Mouse (Mus musculus): ENCODE results near the gene Psmd6. TPM values are rescaled to one million over a fixed set of nuclear protein-coding genes. Genes with fewer than 3 reads are reported as not detected.
A peak's percentile ranks its signal among the peaks of the same experiment; 100 is the strongest.

Psmd6 gene
- polyA plus RNA-seq, 1 experiment from 2014 or later: 168 TPM

- DNase-seq (ENCODE audit: low spot score) (no peak), ATAC-seq (ENCODE audit: low FRiP score, low TSS enrichment) (no peak)
- 84% methylated on average over 4 of the region's 4 CpGs for WGBS
- no peak for TF ChIP-seq EP300 (optimal IDR thresholded peaks at IDR 0.05)
- TF ChIP-seq CTCF (IDR thresholded peaks at IDR 0.05; ENCODE audit: low read depth): no peak
- Histone ChIP-seq H3K27ac (replicated peaks) (no peak overlapping the region), H3K9ac (ENCODE audit: low read length) (no peak overlapping the region), H3K27me3 (ENCODE audit: control insufficient read depth, insufficient read depth, low read length) (no peaks in the 10 kb centered on the region), H3K9me3 (ENCODE audit: control insufficient read depth, low read length) (no peaks in the 10 kb centered on the region), H3K36me3 (ENCODE audit: control insufficient read depth, insufficient read depth, low read length) (no peaks in the 10 kb centered on the region; the same call in 1 of the 2 replicates), H3K4me2 (replicated peaks; ENCODE audit: low read depth) (no peak overlapping the region), H3K4me1 (replicated peaks; ENCODE audit: control insufficient read depth, insufficient read depth) (no peaks in the 10 kb centered on the region), H3K4me3 (ENCODE audit: low read depth, low read length) (no peak overlapping the region)
Measured at GRCm38 (mm10) chr14:14086711-14087263, 34.0 kb downstream of the Psmd6 start.

GRCm38 (mm10) chr14:14083811-14084210, 37.0 kb downstream of the Psmd6 start:
- no peak overlapping the region for H3K27ac ChIP-seq (replicated peaks)
- no peaks in the 10 kb centered on the region; the same call in 1 of the 2 replicates for H3K36me3 ChIP-seq (ENCODE audit: control insufficient read depth, insufficient read depth, low read length)
- H3K9ac ChIP-seq (ENCODE audit: low read length): no peak overlapping the region
- no peak for DNase-seq (ENCODE audit: low spot score)
- TF ChIP-seq EP300 (optimal IDR thresholded peaks at IDR 0.05): no peak
- no peak for TF ChIP-seq CTCF (IDR thresholded peaks at IDR 0.05; ENCODE audit: low read depth)
- no peak overlapping the region for H3K4me2 ChIP-seq (replicated peaks; ENCODE audit: low read depth)
- H3K27me3 ChIP-seq (ENCODE audit: control insufficient read depth, insufficient read depth, low read length): no peaks in the 10 kb centered on the region
- no peak overlapping the region for H3K4me3 ChIP-seq (ENCODE audit: low read depth, low read length)
- WGBS: 83% methylated on average over 8 of the region's 8 CpGs
- ATAC-seq (ENCODE audit: low FRiP score, low TSS enrichment): no peak
- no peaks in the 10 kb centered on the region for H3K4me1 ChIP-seq (replicated peaks; ENCODE audit: control insufficient read depth, insufficient read depth)
- H3K9me3 ChIP-seq (ENCODE audit: control insufficient read depth, low read length): no peaks in the 10 kb centered on the region

DNA sequence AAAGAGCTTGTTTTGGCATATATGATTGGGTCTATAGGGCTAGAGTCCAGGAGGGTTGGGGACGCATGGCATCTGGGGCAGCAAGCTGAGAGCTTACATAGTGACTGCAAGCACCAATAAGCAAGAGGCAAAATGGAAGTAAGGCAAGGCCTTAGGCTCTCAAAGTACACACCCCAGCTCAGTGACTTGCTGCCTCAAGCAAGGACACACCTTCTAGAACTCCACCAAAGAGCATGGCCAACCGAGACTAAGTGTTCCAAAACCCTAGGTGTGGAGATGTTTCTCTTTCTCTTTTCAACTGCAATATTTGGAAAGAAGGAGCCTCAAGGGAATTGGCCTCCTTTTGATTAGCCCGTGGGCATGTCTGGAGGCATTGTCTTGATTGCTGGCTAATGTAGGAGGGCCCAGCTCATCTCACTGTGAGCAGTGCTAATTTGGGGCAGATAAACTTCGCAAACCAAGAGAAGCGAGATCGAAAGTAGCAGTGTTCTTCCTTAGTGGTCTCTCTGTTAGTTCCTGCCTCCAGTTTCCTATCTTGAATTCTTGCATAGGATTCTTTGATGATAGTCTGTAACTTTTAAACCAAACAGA, 40.1 kb downstream of the Psmd6 start:
- Histone ChIP-seq H3K4me1 (replicated peaks; ENCODE audit: control insufficient read depth, insufficient read depth) (no peaks in the 10 kb centered on the region), H3K9ac (ENCODE audit: low read length) (no peak overlapping the region), H3K36me3 (ENCODE audit: control insufficient read depth, insufficient read depth, low read length) (no peaks in the 10 kb centered on the region), H3K4me3 (ENCODE audit: low read depth, low read length) (no peak overlapping the region), H3K4me2 (replicated peaks; ENCODE audit: low read depth) (no peak overlapping the region), H3K9me3 (ENCODE audit: control insufficient read depth, low read length) (no peaks in the 10 kb centered on the region), H3K27me3 (ENCODE audit: control insufficient read depth, insufficient read depth, low read length) (no peaks in the 10 kb centered on the region), H3K27ac (replicated peaks) (no peak overlapping the region)
- DNase-seq (ENCODE audit: low spot score): no peak
- 89% methylated on average over 6 of the region's 6 CpGs for WGBS
- ATAC-seq (ENCODE audit: low FRiP score, low TSS enrichment): no peak
- TF ChIP-seq EP300 (optimal IDR thresholded peaks at IDR 0.05) (no peak), CTCF (IDR thresholded peaks at IDR 0.05; ENCODE audit: low read depth) (no peak)

- Histone ChIP-seq H3K27me3 (ENCODE audit: control insufficient read depth, insufficient read depth, low read length) (no peaks in the 10 kb centered on the region), H3K9ac (ENCODE audit: low read length) (no peak overlapping the region), H3K9me3 (ENCODE audit: control insufficient read depth, low read length) (no peaks in the 10 kb centered on the region), H3K27ac (replicated peaks) (no peak overlapping the region), H3K4me1 (replicated peaks; ENCODE audit: control insufficient read depth, insufficient read depth) (peaks cover 7% of the 10 kb centered on the region; the same call in 1 of the 2 replicates), H3K4me2 (replicated peaks; ENCODE audit: low read depth) (no peak overlapping the region), H3K4me3 (ENCODE audit: low read depth, low read length) (no peak overlapping the region), H3K36me3 (ENCODE audit: control insufficient read depth, insufficient read depth, low read length) (no peaks in the 10 kb centered on the region)
- 14% methylated on average over 4 of the region's 4 CpGs for WGBS
- ATAC-seq (ENCODE audit: low FRiP score, low TSS enrichment): peak; percentile 70
- no peak for DNase-seq (ENCODE audit: low spot score)
- TF ChIP-seq EP300 (optimal IDR thresholded peaks at IDR 0.05) (no peak), CTCF (IDR thresholded peaks at IDR 0.05; ENCODE audit: low read depth) (no peak)
Measured at GRCm38 (mm10) chr14:14071456-14071855, 49.3 kb downstream of the Psmd6 start.

GRCm38 (mm10) chr14:14070541-14071315, 50.1 kb downstream of the Psmd6 start:
- DNase-seq (ENCODE audit: low spot score): no peak

More at GRCm38 (mm10) chr14:14070541-14071315, 50.1 kb downstream of the Psmd6 start:
- Histone ChIP-seq H3K36me3 (ENCODE audit: control insufficient read depth, insufficient read depth, low read length) (no peaks in the 10 kb centered on the region), H3K27ac (replicated peaks) (peak overlapping the region; percentile 0; the same call in 1 of the 2 replicates), H3K27me3 (ENCODE audit: control insufficient read depth, insufficient read depth, low read length) (no peaks in the 10 kb centered on the region), H3K9ac (ENCODE audit: low read length) (no peak overlapping the region), H3K4me2 (replicated peaks; ENCODE audit: low read depth) (no peak overlapping the region), H3K4me1 (replicated peaks; ENCODE audit: control insufficient read depth, insufficient read depth) (peaks cover 7% of the 10 kb centered on the region; the same call in 1 of the 2 replicates), H3K4me3 (ENCODE audit: low read depth, low read length) (no peak overlapping the region), H3K9me3 (ENCODE audit: control insufficient read depth, low read length) (no peaks in the 10 kb centered on the region)
- TF ChIP-seq EP300 (optimal IDR thresholded peaks at IDR 0.05): no peak
- TF ChIP-seq CTCF (IDR thresholded peaks at IDR 0.05; ENCODE audit: low read depth): no peak; the same call in 1 of the 2 replicates
- ATAC-seq (ENCODE audit: low FRiP score, low TSS enrichment): no peak
- 25% methylated on average over 6 of the region's 6 CpGs for WGBS

Data from stomach, postnatal 0 days (tissue).